ENCODE assay signal across 8 mouse cellular contexts in the genomic region with DNA sequence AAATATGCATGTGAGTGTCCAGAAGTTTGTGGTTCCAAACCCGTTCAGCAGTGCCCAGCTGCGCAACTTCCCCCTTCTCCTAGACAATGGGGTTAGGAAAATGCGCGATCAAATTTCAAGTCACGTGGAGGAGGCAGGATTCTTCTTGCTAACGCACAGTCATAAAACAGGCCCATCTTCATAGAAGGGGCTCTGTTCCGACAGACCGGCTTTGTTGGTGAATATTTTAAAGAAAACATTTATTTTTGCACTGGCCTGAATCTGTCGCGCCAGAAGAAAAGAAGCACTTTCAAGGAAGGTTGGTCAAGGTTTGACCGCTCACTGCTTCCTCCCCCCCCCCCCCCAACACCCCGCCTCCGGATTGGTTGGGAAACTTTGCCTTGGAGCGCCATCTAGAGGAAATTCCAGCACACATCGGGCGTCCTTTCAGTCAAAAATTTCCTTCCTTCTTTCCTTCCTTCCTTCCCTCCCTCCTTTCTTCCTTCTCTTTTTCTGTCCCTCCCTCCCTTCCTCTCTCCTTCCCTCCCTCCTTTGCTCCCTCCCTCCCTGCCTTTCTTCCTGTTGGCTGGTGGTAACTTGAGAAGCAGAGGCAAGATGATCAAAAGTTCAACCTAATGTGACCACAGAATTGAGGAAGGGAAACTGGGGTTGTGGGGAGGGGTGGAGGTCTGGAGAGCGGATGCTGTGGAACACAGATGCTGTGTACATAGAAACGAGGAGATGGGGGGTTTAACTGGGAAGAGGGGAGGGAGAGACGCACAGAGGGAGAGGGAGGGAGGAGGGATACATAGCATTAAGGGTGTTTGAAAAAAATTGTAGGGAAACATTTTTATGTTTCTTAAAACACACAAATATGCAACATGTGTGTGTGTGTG.
A peak's percentile ranks its signal among the peaks of the same experiment; 100 is the strongest.
DNase-seq lines count a peak whose midpoint lies in the region; ATAC-seq and TF ChIP-seq lines count a peak whose summit lies in the region.

No protein-coding gene starts in this region.

- dilution Hi-C loops in CH12.LX (cut with MboI; ENCODE audit: extremely low pct_ligation_motif_present, extremely low pct_unique_long_range_greater_than_20kb, low sequenced_read_pairs) = no loop called here

- peak overlapping the region; percentile 23 to 37 (median 29) for H3K4me3 ChIP-seq in CH12.LX (replicated peaks in 1 of 3; ENCODE audit: low read depth in 2 of 3, low read length in 2 of 3, poor library complexity in 1 of 3)
- H3K4me3 ChIP-seq in heart, embryonic 15.5 days = peak overlapping the region; percentile 55
- H3K4me3 ChIP-seq in liver, embryonic 13.5 days (replicated peaks) = peak overlapping the region; percentile 34

- no peak overlapping the region for H3K27ac ChIP-seq in CH12.LX (ENCODE audit: insufficient read depth, low read depth)
- peak overlapping the region; percentile 64 for H3K27ac ChIP-seq in heart, embryonic 15.5 days
- no peak overlapping the region for H3K27ac ChIP-seq in liver, embryonic 13.5 days

- no peaks in the 10 kb centered on the region for H3K36me3 ChIP-seq in CH12.LX (replicated peaks in 1 of 2; ENCODE audit: control insufficient read depth in 1 of 2, insufficient read depth in 1 of 2, low read length in 1 of 2)
- no peaks in the 10 kb centered on the region for H3K36me3 ChIP-seq in heart, embryonic 15.5 days
- no peaks in the 10 kb centered on the region for H3K36me3 ChIP-seq in liver, embryonic 13.5 days

- peak in 1 of 2 experiments; percentile 68; a peak in 2 of 4 replicates for TF ChIP-seq CTCF in CH12.LX (conservative IDR thresholded peaks at IDR 0.05 in 1 of 2, IDR thresholded peaks at IDR 0.05 in 1 of 2; ENCODE audit: low read depth in 2 of 2, low read length in 2 of 2)

- peak; percentile 86 for TF ChIP-seq EP300 in CH12.LX (IDR thresholded peaks at IDR 0.05; ENCODE audit: low read length)

- peak overlapping the region; percentile 13 for H3K4me2 ChIP-seq in CH12.LX (ENCODE audit: insufficient read depth, low read depth, poor library complexity, severe bottlenecking)
- peak overlapping the region; percentile 59 for H3K4me2 ChIP-seq in heart, embryonic 15.5 days
- H3K4me2 ChIP-seq in liver, embryonic 13.5 days = peak overlapping the region; percentile 55

- in situ Hi-C loops in CH12.LX (cut with MboI; ENCODE audit: low pct_ligation_motif_present, low pct_unique_long_range_greater_than_20kb, low sequenced_read_pairs) = no loop called here

- H3K79me2 ChIP-seq in CH12.LX (replicated peaks; ENCODE audit: control insufficient read depth, extremely low read depth, insufficient read depth, poor library complexity, severe bottlenecking) = no peaks in the 10 kb centered on the region

- 0 out of 2 replicates have a peak, but pooled peaks have one; percentile 27 for TF ChIP-seq POLR2A in CH12.LX (IDR thresholded peaks at IDR 0.05; ENCODE audit: low read depth, low read length)

- H3K9me3 ChIP-seq in CH12.LX (replicated peaks; ENCODE audit: low read length) = no peaks in the 10 kb centered on the region
- no peaks in the 10 kb centered on the region for H3K9me3 ChIP-seq in heart, embryonic 15.5 days (replicated peaks)
- H3K9me3 ChIP-seq in liver, embryonic 13.5 days (replicated peaks) = no peaks in the 10 kb centered on the region

- H3K4me1 ChIP-seq in CH12.LX (ENCODE audit: control insufficient read depth in 1 of 2, insufficient read depth in 2 of 2) = peaks cover 0 to 29% of the 10 kb centered on the region in 2 experiments; a peak in 3 of 4 replicates
- H3K4me1 ChIP-seq in heart, embryonic 15.5 days (replicated peaks) = peaks cover 16% of the 10 kb centered on the region
- H3K4me1 ChIP-seq in liver, embryonic 13.5 days (replicated peaks) = no peaks in the 10 kb centered on the region

- H3K27me3 ChIP-seq in CH12.LX (replicated peaks) = no peaks in the 10 kb centered on the region
- no peaks in the 10 kb centered on the region for H3K27me3 ChIP-seq in heart, embryonic 15.5 days
- no peaks in the 10 kb centered on the region for H3K27me3 ChIP-seq in liver, embryonic 13.5 days

- 3% methylated on average over 19 of the region's 19 CpGs for WGBS in heart, embryonic 15.5 days
- WGBS in liver, embryonic 13.5 days (ENCODE audit: insufficient replicate concordance) = 2% methylated on average over 19 of the region's 19 CpGs

- DNase-seq in CH12.LX (ENCODE audit: extremely low read depth) = peak; percentile 87
- DNase-seq in brain, adult 2 months (ENCODE audit: low read depth, low spot score) = peak; percentile 81
- DNase-seq in fibroblast of lung, adult 2 months (ENCODE audit: low read depth) = peak; percentile 47
- peak; percentile 77 for DNase-seq in kidney, postnatal 14 days
- DNase-seq in liver, embryonic 13.5 days = peak; percentile 20
- DNase-seq in naive thymus-derived CD4-positive, alpha-beta T cell, adult 2 months (ENCODE audit: low read depth) = peak; percentile 37
- DNase-seq in testis, postnatal 14 days (ENCODE audit: low spot score) = peak; percentile 60

- TF ChIP-seq RAD21 in CH12.LX (IDR thresholded peaks at IDR 0.05; ENCODE audit: low read depth, low read length) = peak; percentile 42

- ATAC-seq in heart, embryonic 15.5 days (replicated peaks; ENCODE audit: insufficient number of reproducible peaks, insufficient read depth, low FRiP score, low read depth) = peak; percentile 93
- ATAC-seq in liver, embryonic 13.5 days (ENCODE audit: low read depth) = peak; percentile 50; the same call in 1 of the 2 replicates

- peak overlapping the region; percentile 4; the same call in 1 of the 2 replicates for H3K9ac ChIP-seq in CH12.LX (ENCODE audit: insufficient read depth, low read depth)
- H3K9ac ChIP-seq in heart, embryonic 15.5 days = peak overlapping the region; percentile 39; the same call in 1 of the 2 replicates
- H3K9ac ChIP-seq in liver, embryonic 13.5 days = no peak overlapping the region

TF ChIP-seq in CH12.LX, 34 proteins besides CTCF, POLR2A, EP300 and RAD21:
- peak; percentile 96 for TF ChIP-seq BHLHE40 (IDR thresholded peaks at IDR 0.05; ENCODE audit: low read depth, low read length)
- TF ChIP-seq USF1 (IDR thresholded peaks at IDR 0.05; ENCODE audit: low read depth, low read length) = peak; percentile 88
- TF ChIP-seq USF2 (conservative IDR thresholded peaks at IDR 0.05; ENCODE audit: low read depth, low read length) = peak; percentile 86
- TF ChIP-seq ETS1 (conservative IDR thresholded peaks at IDR 0.05; ENCODE audit: low read depth, low read length) = 0 out of 2 replicates have a peak, but pooled peaks have one; percentile 20
- TF ChIP-seq GABPA (IDR thresholded peaks at IDR 0.05; ENCODE audit: insufficient replicate concordance, low read depth, low read length) = no peak
- TF ChIP-seq ZC3H11A (IDR thresholded peaks at IDR 0.05; ENCODE audit: low read depth, low read length) = no peak
- no peak for TF ChIP-seq ZNF384 (IDR thresholded peaks at IDR 0.05; ENCODE audit: low read depth, low read length)
- TF ChIP-seq MEF2A (IDR thresholded peaks at IDR 0.05; ENCODE audit: borderline replicate concordance, low read depth, low read length) = peak; percentile 10; the same call in 1 of the 2 replicates
- TF ChIP-seq MXI1 (IDR thresholded peaks at IDR 0.05; ENCODE audit: low read depth, low read length) = peak; percentile 51; the same call in 1 of the 2 replicates
- 0 out of 2 replicates have a peak, but pooled peaks have one; percentile 61 for TF ChIP-seq RCOR1 (conservative IDR thresholded peaks at IDR 0.05; ENCODE audit: low read depth, low read length)
- TF ChIP-seq JUND (conservative IDR thresholded peaks at IDR 0.05; ENCODE audit: low read depth, low read length) = no peak
- peak; percentile 69; the same call in 1 of the 2 replicates for TF ChIP-seq CHD2 (IDR thresholded peaks at IDR 0.05; ENCODE audit: low read length)
- TF ChIP-seq MYC (IDR thresholded peaks at IDR 0.05; ENCODE audit: low read depth, low read length) = peak; percentile 12
- TF ChIP-seq NRF1 (IDR thresholded peaks at IDR 0.05; ENCODE audit: low read depth, low read length) = no peak
- TF ChIP-seq TCF12 (IDR thresholded peaks at IDR 0.05; ENCODE audit: low read depth, low read length) = peak; percentile 34; the same call in 1 of the 2 replicates
- peak; percentile 96 for TF ChIP-seq MAZ (IDR thresholded peaks at IDR 0.05; ENCODE audit: low read depth, low read length)
- TF ChIP-seq SIN3A (IDR thresholded peaks at IDR 0.05; ENCODE audit: low read length) = peak; percentile 47
- TF ChIP-seq MAX (IDR thresholded peaks at IDR 0.05; ENCODE audit: low read length) = peak; percentile 90
- no peak for TF ChIP-seq PAX5 (IDR thresholded peaks at IDR 0.05; ENCODE audit: low read length)
- TF ChIP-seq JUN (IDR thresholded peaks at IDR 0.05; ENCODE audit: insufficient read depth, low read depth, low read length) = no peak
- TF ChIP-seq IRF4 (IDR thresholded peaks at IDR 0.05; ENCODE audit: low read depth, low read length) = peak; percentile 95
- no peak for TF ChIP-seq TBP (conservative IDR thresholded peaks at IDR 0.05; ENCODE audit: low read depth, low read length)
- no peak for TF ChIP-seq CHD1 (IDR thresholded peaks at IDR 0.05; ENCODE audit: low read depth, low read length)
- no peak for TF ChIP-seq ELF1 (IDR thresholded peaks at IDR 0.05; ENCODE audit: low read depth, low read length)

Comparison
In these comparisons a context has a peak if more than half of its experiments do, and no peak if none do; other contexts are left out.
1. DNase-seq: peak in every context shown above with its lines; median percentile 87 in CH12.LX; 81 in brain, adult 2 months; 77 in kidney, postnatal 14 days; 60 in testis, postnatal 14 days; 47 in fibroblast of lung, adult 2 months; 37 in naive thymus-derived CD4-positive, alpha-beta T cell, adult 2 months; 20 in liver, embryonic 13.5 days.